Mouse (Mus musculus): ENCODE data around the gene Pop7.

GRCm38 (mm10) chr5:137504041-137504440 lies 1.7 kb upstream of the Pop7 start:
- TF ChIP-seq POLR2A (IDR thresholded peaks at IDR 0.05; ENCODE audit: control insufficient read depth in 1 of 2, insufficient read depth in 1 of 2, low read depth in 1 of 2, low read length in 2 of 2, poor library complexity in 1 of 2) (no peak), ZNF384 (IDR thresholded peaks at IDR 0.05; ENCODE audit: low read depth, low read length) (no peak), MAZ (IDR thresholded peaks at IDR 0.05; ENCODE audit: low read depth, low read length) (no peak), NRF1 (IDR thresholded peaks at IDR 0.05; ENCODE audit: insufficient read depth, low read depth, low read length, poor library complexity, severe bottlenecking) (no peak), CTCF (IDR thresholded peaks at IDR 0.05 in 2 of 3, conservative IDR thresholded peaks at IDR 0.05 in 1 of 3; ENCODE audit: control insufficient read depth in 1 of 3, insufficient read depth in 1 of 3, low read depth in 2 of 3, low read length in 3 of 3, poor library complexity in 1 of 3, severe bottlenecking in 1 of 3) (peak; percentile 23 to 34 (median 28); a peak in 3 of 6 replicates), SMC3 (IDR thresholded peaks at IDR 0.05; ENCODE audit: low read depth, low read length) (no peak; the same call in 1 of the 2 replicates), MEF2A (IDR thresholded peaks at IDR 0.05; ENCODE audit: extremely low read depth, insufficient replicate concordance, low read depth, low read length, poor library complexity, severe bottlenecking) (no peak), TAL1 (IDR thresholded peaks at IDR 0.05; ENCODE audit: low read length) (no peak), GABPA (IDR thresholded peaks at IDR 0.05; ENCODE audit: low read depth, low read length) (no peak), ZC3H11A (IDR thresholded peaks at IDR 0.05; ENCODE audit: low read depth, low read length) (no peak)
